Mouse (Mus musculus): ENCODE data around the gene Ang2. TPM values are rescaled to one million over a fixed set of nuclear protein-coding genes. Genes with fewer than 3 reads are reported as not detected.

The Ang2 gene
- total RNA-seq, 2 experiments from 2014 or later: not detected

GRCm38 (mm10) chr14:51152249-51152870 is 46.6 kb downstream of the Ang2 start:
- ATAC-seq (replicated peaks; ENCODE audit: poor library complexity): no peak

- peak; percentile 84 for ATAC-seq (replicated peaks; ENCODE audit: poor library complexity)
These were observed 48.6 kb downstream of the Ang2 start for GRCm38 (mm10) chr14:51150206-51150831.

- 0 out of 2 replicates have a peak, but pooled peaks have one; percentile 27 for ATAC-seq (replicated peaks; ENCODE audit: poor library complexity)
These were observed 49.8 kb downstream of the Ang2 start for GRCm38 (mm10) chr14:51149164-51149563.

- ATAC-seq (replicated peaks; ENCODE audit: poor library complexity): no peak
These were observed 50.9 kb downstream of the Ang2 start for GRCm38 (mm10) chr14:51148006-51148405.

DNA sequence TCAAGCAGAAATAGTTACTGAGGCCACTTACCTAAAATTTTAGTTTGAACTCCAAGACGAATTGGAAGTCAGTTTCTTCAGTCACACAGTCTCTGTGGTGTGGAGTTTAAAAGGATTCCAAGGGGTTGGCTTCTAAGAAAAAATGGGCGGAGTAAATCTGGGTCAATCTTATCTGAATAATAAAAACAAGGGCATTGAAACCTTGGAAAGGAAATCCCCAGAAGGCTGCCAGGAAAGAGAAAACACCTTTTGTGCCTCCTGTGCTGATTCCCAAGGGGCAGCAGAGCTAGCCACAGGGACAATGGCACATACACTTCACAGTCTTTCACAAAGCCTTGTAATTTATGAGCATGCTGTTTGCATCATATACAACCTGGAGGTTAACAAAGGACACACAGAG is 52.3 kb downstream of the Ang2 start, which contains the start of gene Rnase1:
Gene Rnase1 (minus strand): TSS at position 101 of the 400 bp plus-strand sequence.
- no peak for ATAC-seq (replicated peaks; ENCODE audit: poor library complexity)

- ATAC-seq (replicated peaks; ENCODE audit: poor library complexity): no peak
These were observed 53.4 kb downstream of the Ang2 start for GRCm38 (mm10) chr14:51145521-51145920.

Other genes with a start within 250 kb of the Ang2 start
- gene Pnp2, start 243.2 kb downstream of the Ang2 start, total RNA-seq (2015): 11.0 and 16.1 TPM in 2 replicates
- 6.0 and 8.1 TPM in 2 replicates for gene Pnp2, start 243.2 kb downstream of the Ang2 start, total RNA-seq (2017)
- gene Rnase10, start 191.4 kb downstream of the Ang2 start, total RNA-seq (2015): 0.78 and 3.3 TPM in 2 replicates
- 0.64 and 5.2 TPM in 2 replicates for gene Rnase10, start 191.4 kb downstream of the Ang2 start, total RNA-seq (2017)
- gene Rnase9, start 157.3 kb downstream of the Ang2 start, total RNA-seq (2015): not detected in 2 replicates
- gene Rnase9, start 157.3 kb downstream of the Ang2 start, total RNA-seq (2017): not detected in 2 replicates
- gene Rnase11, start 149.0 kb downstream of the Ang2 start, total RNA-seq (2015): not detected in 2 replicates
- gene Rnase11, start 149.0 kb downstream of the Ang2 start, total RNA-seq (2017): not detected in 2 replicates
- 6.2 and 8.9 TPM in 2 replicates for gene Rnase12, start 141.5 kb downstream of the Ang2 start, total RNA-seq (2015)
- gene Rnase12, start 141.5 kb downstream of the Ang2 start, total RNA-seq (2017): 4.9 and 5.0 TPM in 2 replicates
- not detected in 2 replicates for gene Olfr750, start 124.7 kb downstream of the Ang2 start, total RNA-seq (2015)
- not detected in 2 replicates for gene Olfr750, start 124.7 kb downstream of the Ang2 start, total RNA-seq (2017)
- 4.8 and 7.1 TPM in 2 replicates for gene Rnase4, start 108.1 kb downstream of the Ang2 start, total RNA-seq (2015)
- 1.7 and 2.4 TPM in 2 replicates for gene Rnase4, start 108.1 kb downstream of the Ang2 start, total RNA-seq (2017)
- 1.8 and 2.0 TPM in 2 replicates for gene Ang, start 108.0 kb downstream of the Ang2 start, total RNA-seq (2015)
- gene Ang, start 108.0 kb downstream of the Ang2 start, total RNA-seq (2017): 1.3 and 1.4 TPM in 2 replicates
- gene Eddm3b, start 84.7 kb downstream of the Ang2 start, total RNA-seq (2015): not detected in 2 replicates
- gene Eddm3b, start 84.7 kb downstream of the Ang2 start, total RNA-seq (2017): not detected in 2 replicates
- 9.2 and 14.6 TPM in 2 replicates for gene Rnase6, start 75.2 kb downstream of the Ang2 start, total RNA-seq (2015)
- 20.7 and 22.2 TPM in 2 replicates for gene Rnase6, start 75.2 kb downstream of the Ang2 start, total RNA-seq (2017)
- not detected in 2 replicates for gene Rnase1, start 52.4 kb downstream of the Ang2 start, total RNA-seq (2015)
- not detected in 2 replicates for gene Rnase1, start 52.4 kb downstream of the Ang2 start, total RNA-seq (2017)
- not detected in 2 replicates for gene Rnase2b, start 36.9 kb downstream of the Ang2 start, total RNA-seq (2015)
- gene Rnase2b, start 36.9 kb downstream of the Ang2 start, total RNA-seq (2017): not detected in 2 replicates
- gene Ear14, start 4.2 kb upstream of the Ang2 start, total RNA-seq (2015): not detected in 2 replicates
- gene Ear14, start 4.2 kb upstream of the Ang2 start, total RNA-seq (2017): not detected in 2 replicates
- not detected in 2 replicates for gene Rnase2a, start 57.0 kb upstream of the Ang2 start, total RNA-seq (2015)
- not detected in 2 replicates for gene Rnase2a, start 57.0 kb upstream of the Ang2 start, total RNA-seq (2017)
- gene Gm7247, start 162.6 kb upstream of the Ang2 start, total RNA-seq (2015): not detected in 2 replicates
- not detected in 2 replicates for gene Gm7247, start 162.6 kb upstream of the Ang2 start, total RNA-seq (2017)
- not detected in 2 replicates for gene Vmn2r88, start 211.7 kb upstream of the Ang2 start, total RNA-seq (2015)
- not detected in 2 replicates for gene Vmn2r88, start 211.7 kb upstream of the Ang2 start, total RNA-seq (2017)

Measured in megakaryocyte progenitor cell, adult 5-6 weeks (primary cell).